Mouse (Mus musculus): ENCODE measurements around the gene Hmces.

- TF ChIP-seq TAL1 (IDR thresholded peaks at IDR 0.05; ENCODE audit: low read length) (no peak), GATA1 (IDR thresholded peaks at IDR 0.05; ENCODE audit: low read length) (no peak)
Measured at GRCm38 (mm10) chr6:87886721-87887120, 27.0 kb upstream of the Hmces start.

All from erythroblast, embryonic 14.5 days (primary cell).